In the genomic region with DNA sequence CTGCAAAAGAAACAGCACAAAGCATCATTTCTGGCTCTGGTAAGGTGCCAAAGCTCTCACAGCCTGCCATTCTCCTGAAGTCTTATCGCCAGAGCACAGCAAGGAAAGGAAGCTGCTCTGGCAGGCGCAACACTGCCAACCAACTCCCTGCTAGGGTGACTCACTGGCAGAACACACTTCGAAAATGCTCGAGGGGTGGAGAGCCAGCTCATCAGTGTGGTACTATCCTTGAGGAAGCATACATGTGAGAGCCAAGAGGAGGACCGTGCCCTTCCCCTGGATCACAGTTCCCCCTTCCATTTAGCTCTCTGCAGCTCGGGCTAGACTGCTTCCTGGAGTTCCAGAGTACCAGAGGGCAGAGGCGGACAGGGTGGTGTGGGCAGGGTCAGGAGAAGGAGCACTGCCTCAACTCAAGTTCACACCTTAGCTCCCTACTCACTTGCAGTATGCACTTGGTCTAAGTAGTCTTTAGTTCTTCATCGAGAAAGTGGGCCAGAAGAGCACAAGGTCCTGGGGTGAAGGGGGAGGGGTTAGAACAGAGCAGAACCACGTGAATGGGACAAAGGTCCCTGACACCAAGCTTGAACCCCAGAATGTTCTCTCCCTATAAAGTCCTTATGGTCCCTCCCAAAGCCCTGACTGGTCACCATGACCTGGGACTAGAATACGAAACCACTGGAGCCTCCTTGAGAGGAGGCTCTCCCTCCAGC, we compare ENCODE assay signal across 7 mouse cellular contexts.
A peak's percentile ranks its signal among the peaks of the same experiment; 100 is the strongest.
DNase-seq lines count a peak whose midpoint lies in the region; ATAC-seq and TF ChIP-seq lines count a peak whose summit lies in the region.

No protein-coding gene starts in this region.

- no peaks in the 10 kb centered on the region for H3K9me3 ChIP-seq in lung, embryonic 16.5 days (ENCODE audit: control insufficient read depth, low read length)

- peaks cover 4% of the 10 kb centered on the region; the same call in 1 of the 2 replicates for H3K4me1 ChIP-seq in lung, embryonic 16.5 days (replicated peaks; ENCODE audit: control insufficient read depth, insufficient read depth, low read length)

- no peaks in the 10 kb centered on the region for H3K27me3 ChIP-seq in lung, embryonic 16.5 days (ENCODE audit: control insufficient read depth, insufficient read depth, low read depth, low read length)

- WGBS in lung, embryonic 16.5 days: 80% methylated on average over 10 of the region's 10 CpGs

- no peak for TF ChIP-seq CTCF in left cerebral cortex, adult 2 months (IDR thresholded peaks at IDR 0.05)

- no peak overlapping the region for H3K9ac ChIP-seq in lung, embryonic 16.5 days (ENCODE audit: low read length)

- 0 out of 2 replicates have a peak, but pooled peaks have one; percentile 29 for ATAC-seq in lung, embryonic 16.5 days (ENCODE audit: low read depth)

- intact Hi-C loops in left cerebral cortex, adult 2 months (cut with DNase I): no loop called here

- no peaks in the 10 kb centered on the region; the same call in 1 of the 2 replicates for H3K36me3 ChIP-seq in lung, embryonic 16.5 days (ENCODE audit: control insufficient read depth, insufficient read depth, low read length)

- DNase-seq in lung, adult 18-20 months: no peak
- DNase-seq in brain, adult 2 months (ENCODE audit: low read depth, low spot score): peak; percentile 98
- DNase-seq in frontal cortex, postnatal 36 days (ENCODE audit: low spot score in 2 of 2): peak; percentile 78
- DNase-seq in left cerebral cortex, adult 2 months (ENCODE audit: extremely low spot score in 1 of 2, low spot score in 2 of 2): peak; percentile 57 to 62
- DNase-seq in right cerebral cortex, postnatal 25 days: peak; percentile 72
- DNase-seq in B cell, adult 2 months: no peak

- no peak overlapping the region for H3K27ac ChIP-seq in lung, embryonic 16.5 days (ENCODE audit: low read length)
- H3K27ac ChIP-seq in left cerebral cortex, adult 2 months: peak overlapping the region; percentile 79

- no peak overlapping the region for H3K4me2 ChIP-seq in lung, embryonic 16.5 days (ENCODE audit: low read depth, low read length)

- H3K4me3 ChIP-seq in lung, embryonic 16.5 days (ENCODE audit: low read length): no peak overlapping the region
- no peak overlapping the region for H3K4me3 ChIP-seq in left cerebral cortex, adult 2 months

Comparison
In these comparisons a context has a peak if more than half of its experiments do, and no peak if none do; other contexts are left out.
1. DNase-seq: peak in brain, adult 2 months (single experiment), frontal cortex, postnatal 36 days (2 of 2), left cerebral cortex, adult 2 months (2 of 2) and right cerebral cortex, postnatal 25 days (single experiment); none in lung, adult 18-20 months (0 of 2) and B cell, adult 2 months (0 of 2).